Mouse (Mus musculus): ENCODE data around the gene Copa.

Gene Copa

DNA sequence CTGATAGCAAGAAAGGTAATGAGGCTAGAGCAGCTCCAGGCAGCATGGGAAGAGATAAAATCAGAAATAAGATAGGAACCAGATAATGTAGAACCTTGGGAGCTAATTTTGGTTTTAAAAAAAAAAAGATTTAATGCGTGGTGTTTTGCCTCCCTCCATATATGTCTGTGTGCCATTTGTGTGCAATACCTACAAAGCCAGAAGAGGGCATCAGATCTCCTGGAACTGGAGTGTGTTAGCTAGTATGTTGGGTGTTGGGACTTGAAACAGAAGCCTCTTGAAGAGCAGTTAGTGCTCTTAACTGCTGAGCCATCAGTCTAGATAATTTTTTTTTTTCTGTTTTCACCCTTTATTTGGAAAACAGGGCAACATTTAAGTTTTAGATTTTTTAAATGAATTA, 61.2 kb downstream of the Copa start:
- DNase-seq (ENCODE audit: low spot score), result peak; percentile 70

DNA sequence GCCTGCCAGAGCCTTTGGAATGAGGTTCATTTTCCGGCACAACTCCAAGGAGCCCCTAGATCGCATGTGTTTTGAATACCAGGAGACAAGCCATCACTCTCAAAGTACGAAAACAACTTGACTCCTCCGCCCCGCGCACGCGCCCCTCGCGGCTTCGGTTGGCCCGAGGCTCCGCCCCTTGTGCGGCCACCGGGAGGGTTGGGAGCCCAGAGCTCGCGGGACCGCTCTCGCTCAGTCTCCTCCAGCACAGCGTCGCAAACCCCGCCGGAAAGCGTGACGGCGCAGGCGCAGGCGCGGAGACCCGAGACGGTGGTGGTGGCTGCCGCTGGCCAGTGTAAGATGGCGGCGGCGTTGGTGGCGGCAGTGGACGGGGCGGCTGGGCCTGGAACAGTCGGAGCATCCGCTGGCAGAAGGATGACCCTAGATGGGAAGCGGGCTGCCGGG, 65.5 kb downstream of the Copa start, which contains the start of gene Dcaf8:
Gene Dcaf8, plus strand, starts transcription at position 250 of the 444 bp plus-strand sequence.
- DNase-seq (ENCODE audit: low spot score), result peak; percentile 98

DNA sequence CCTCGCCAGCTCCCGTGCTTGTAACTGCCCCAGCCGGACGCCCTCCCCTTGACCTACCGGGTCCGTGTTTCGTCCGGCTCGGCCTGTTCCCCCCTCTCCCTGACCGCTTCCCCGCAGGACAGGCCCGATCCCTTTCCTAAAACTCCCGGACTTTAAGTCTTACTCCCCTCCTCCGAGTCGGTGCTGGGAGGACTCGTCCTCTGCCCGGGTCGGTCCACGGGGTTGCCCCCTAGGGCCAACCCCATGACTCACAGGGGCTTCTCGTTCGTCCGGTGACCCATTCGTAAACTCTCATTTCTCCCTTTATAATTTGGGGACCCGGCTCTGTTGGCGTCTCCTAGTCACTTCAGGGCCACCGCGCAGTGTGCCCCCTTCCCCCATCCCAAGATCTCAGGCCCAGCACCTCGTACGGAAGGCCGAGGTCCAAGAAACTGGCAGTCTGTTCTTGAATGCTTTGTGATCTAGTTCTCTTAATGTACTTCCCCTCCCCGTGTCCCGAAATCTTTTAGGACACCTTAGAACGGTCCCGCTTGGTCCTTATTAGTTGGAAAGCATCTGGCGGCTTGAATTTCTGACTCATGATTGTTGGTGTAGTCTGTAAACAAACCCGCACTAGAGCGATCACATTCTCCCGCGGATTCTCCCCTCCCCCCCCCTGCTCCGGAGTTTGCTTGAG, 66.1 kb downstream of the Copa start:
- peak; percentile 67 for DNase-seq (ENCODE audit: low spot score)

DNA sequence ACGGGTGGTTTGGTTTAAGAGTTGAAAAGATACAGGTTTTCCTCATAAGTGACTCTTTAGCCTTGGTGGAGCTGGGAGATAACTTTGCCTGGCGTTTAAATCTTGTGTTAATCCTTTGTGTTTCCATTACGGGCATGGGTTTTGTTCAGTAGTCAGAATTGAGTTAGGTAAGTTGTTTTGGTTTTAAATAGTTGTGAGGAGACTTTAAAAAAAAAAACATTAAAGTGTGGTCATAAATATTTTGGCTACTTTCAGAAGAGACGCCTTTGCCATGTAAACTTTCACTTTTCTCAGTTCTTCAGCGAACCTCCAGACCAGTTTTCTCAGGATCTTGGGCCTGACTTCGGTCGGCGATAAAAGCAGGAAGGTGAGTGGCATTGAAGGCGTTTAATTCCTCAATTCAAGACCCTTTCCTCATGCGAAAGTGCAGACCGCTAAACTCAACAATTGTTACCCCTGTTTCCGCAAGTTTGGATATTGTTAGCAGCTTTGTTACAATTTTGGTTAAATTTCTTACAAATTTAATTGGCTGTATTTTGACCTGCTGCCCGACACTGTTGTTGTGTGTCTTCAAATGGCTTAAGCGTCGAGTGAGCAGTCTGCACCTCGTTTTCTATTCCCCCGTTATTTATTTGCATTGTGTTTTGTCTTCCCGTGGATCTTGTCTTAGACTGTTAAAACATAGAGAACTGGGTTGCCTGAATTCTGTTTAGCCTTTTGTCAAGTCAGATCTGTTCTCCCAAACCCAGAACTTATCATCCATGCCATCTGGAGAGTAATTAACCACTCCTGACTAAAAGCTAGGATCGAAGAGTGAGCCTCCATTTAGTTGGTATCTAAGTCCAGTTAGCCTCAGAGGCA, 66.9 kb downstream of the Copa start:
- DNase-seq (ENCODE audit: low spot score), result peak; percentile 26

DNA sequence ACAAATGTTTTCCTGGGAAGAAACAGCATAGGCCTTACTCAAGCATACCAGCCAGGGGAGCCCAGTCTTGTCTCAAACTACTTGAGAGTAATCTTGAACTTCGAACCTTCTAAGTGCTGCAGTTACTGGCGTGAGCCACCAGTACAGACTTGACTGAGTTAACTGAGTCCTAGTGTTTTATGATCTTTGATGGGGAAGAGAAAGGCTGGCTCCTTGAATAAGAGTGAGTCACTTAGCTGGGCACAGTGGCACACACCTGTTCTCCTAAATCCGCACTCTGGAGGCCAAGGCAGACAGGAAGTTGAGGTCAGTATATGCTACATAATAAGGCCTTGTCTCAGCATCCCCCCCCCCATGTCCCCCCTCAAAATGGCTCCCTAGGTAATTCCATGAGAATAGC, 72.2 kb downstream of the Copa start:
- no peak for DNase-seq (ENCODE audit: low spot score)

DNA sequence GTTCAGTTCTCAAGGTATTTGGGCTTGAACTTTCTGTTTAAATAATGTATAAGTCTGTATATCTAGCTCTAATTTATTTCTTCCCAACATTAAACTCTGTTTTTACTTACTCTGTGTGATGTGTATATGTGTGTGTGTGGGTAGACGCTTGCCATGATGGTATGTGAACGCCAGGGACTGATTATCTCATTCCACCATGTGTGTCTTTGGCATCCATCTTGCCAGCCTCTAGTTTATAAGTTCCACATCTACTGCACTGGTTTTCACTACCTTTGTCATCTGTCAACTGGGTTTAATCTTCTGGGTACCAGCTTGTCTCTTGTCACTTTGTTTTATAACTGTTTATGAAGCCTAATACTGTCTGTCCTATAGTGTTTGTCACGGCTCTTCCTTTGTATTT, 73.2 kb downstream of the Copa start:
- no peak for DNase-seq (ENCODE audit: low spot score)

DNA sequence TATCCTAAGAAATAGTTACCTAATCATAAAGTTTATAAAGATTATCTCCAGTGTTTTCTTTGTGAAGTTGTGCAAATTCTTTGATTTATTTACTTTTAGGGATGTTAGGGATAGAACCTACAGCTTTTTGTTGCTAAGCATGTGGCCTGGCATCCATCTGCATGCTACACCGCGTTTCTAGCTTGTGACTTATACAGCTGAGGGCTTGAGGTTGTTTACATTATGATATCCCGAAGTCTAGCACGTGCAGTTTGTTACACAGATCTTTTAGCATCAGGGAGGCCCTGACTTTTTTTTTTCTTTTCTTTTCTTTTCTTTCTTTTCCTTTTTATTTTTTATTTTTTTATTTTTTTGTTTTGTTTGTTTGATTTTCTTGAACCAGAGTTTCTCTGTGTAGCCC, 77.6 kb downstream of the Copa start:
- DNase-seq (ENCODE audit: low spot score), result no peak

DNA sequence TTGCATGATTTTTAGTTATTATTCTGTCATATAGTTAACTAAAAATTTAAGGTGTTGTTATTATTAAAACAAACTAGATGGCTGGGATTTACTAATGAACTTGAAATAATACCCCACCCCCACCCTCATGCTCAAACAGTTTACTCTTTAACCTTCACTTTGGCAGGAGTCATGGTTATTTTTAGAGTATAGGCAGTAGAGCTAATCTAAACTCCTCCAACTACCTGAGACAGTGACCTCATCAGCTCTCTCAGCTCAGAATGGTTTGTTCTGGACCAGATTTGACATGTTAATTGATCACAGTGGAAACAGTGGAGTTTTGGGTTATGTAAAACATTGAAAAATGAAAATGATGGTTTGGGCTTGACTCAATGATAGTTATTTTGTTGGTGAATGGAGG, 78.2 kb downstream of the Copa start:
- no peak for DNase-seq (ENCODE audit: low spot score)

DNA sequence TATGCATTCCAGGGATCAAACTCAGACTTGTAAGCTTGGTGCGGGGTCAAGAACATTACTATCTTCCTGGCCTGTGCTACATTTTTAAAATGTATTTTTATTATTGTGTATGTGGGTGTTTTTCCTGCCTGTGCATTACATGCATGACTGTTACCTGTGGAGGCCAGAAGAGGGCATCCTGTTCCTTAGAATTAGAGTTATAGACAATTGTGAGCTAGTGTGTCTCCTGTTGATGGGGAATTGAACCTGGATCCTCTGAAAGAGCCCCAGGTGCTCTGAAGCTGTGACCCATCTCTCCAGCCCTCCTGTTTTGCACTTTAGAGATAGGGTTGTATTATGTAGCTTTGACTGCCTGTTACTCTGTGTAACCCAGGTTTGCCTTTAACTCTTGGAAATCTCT, 79.7 kb downstream of the Copa start:
- DNase-seq (ENCODE audit: low spot score), result peak; percentile 59

DNA sequence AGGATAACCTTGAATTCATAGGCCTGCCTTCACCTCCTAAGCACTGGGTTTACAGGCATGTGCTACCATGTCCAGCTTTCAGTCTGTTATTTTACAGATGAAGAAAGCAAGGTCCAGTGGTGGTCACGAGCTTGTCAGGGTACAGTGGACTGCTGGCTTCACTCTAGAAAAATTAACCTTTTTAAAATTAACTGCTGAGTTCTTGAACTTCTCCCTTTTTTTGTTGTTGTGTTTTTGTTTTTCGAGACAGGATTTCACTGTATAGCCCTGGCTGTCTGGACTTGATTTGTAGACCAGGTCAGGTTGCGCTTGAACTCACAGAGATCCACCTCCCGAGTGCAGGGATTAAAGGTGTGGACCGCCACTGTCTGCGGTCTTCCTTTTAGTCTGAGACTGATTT, 80.6 kb downstream of the Copa start:
- DNase-seq (ENCODE audit: low spot score), result no peak

DNA sequence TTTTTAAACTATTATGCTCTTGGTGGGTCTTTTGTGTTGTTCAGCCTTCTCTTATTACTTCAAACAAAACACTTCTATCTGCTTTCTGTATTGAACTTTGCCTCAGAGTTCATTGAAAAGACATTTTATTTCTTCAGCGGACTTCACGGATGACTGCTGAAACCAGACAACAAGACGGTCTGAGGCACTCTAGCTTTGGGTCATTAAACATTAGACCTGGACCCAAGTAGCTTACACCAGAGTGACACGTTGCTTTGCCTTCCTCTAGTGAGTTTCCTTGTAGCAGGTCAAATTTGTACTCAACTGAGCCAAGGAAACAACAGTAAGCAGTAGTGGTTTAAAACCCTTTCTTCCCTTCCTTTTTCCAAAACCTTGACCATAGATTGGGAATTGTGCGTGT, 85.6 kb downstream of the Copa start:
- DNase-seq (ENCODE audit: low spot score), result no peak

DNA sequence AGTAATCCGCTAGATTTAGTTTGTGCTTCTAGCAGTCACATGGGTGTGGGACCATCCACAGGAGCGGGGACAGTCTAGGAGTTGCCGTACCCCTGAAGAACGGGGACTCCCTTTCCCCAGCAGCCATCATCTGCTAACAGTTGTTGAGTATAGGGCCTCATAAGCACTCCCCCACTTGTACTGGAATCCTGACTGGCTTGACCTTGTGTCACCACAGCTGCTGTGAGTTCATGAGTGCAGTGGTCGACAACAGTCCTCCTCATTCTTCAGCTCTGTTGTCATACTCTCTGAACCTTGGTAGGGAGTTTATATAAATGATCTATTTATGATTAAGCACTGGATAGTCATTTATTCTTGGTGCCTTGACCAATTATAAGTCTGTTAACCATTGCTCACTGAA, 87.5 kb downstream of the Copa start:
- no peak for DNase-seq (ENCODE audit: low spot score)
